Mouse (Mus musculus) spleen, adult 2 months (tissue): ENCODE measurements at regions not wholly inside any gene's neighbourhood (a gene's known extent, or its start where the extent isn't known, plus 50 kb on each side); places are given as distances from the start of the nearest gene placed in this dataset.

Source experiments
- DNase-seq, 2 experiments: peaks; one replicate each; pipeline versions ENCODE4 v3.0.0 to v3.0.0-alpha.2; 2012 to 2021; ENCODE audit warnings: low spot score in 2 of 2, low read depth in 1 of 2
- H3K27ac ChIP-seq: fragments of 200-500 bp; 2 replicates; pipeline ENCODE4 v1.5.1; 2012; ENCODE audit warnings: low read length, inconsistent platforms; ENCODE audit not compliant: insufficient read depth
- H3K27me3 ChIP-seq: fragments of 200-500 bp; 2 replicates; pipeline ENCODE4 v1.6.1; 2012; ENCODE audit warnings: mild to moderate bottlenecking, moderate library complexity, low read length, inconsistent platforms; ENCODE audit not compliant: control insufficient read depth, insufficient read depth
- H3K36me3 ChIP-seq: fragments of 200-500 bp; 2 replicates; pipeline ENCODE4 v1.6.1; 2012; ENCODE audit warnings: mild to moderate bottlenecking, low read length, inconsistent platforms; ENCODE audit not compliant: control insufficient read depth, insufficient read depth
- H3K4me1 ChIP-seq: fragments of 200-500 bp; 2 replicates; pipeline ENCODE4 v1.6.1; 2011; ENCODE audit warnings: inconsistent platforms; ENCODE audit not compliant: control insufficient read depth, insufficient read depth, insufficient read length
- H3K4me3 ChIP-seq: fragments of 200-500 bp; 2 replicates; pipeline ENCODE4 v1.5.1; 2011; ENCODE audit warnings: mild to moderate bottlenecking, inconsistent platforms; ENCODE audit not compliant: insufficient read depth, insufficient read length; ENCODE audit errors: extremely low read depth
- CTCF ChIP-seq: fragments of 200-500 bp; IDR thresholded peaks from 2 replicates; pipeline ENCODE4 v1.5.1; 2011; ENCODE audit warnings: mild to moderate bottlenecking, inconsistent platforms; ENCODE audit not compliant: insufficient read depth, insufficient read length, insufficient replicate concordance; ENCODE audit errors: extremely low read depth
- POLR2A ChIP-seq: fragments of 200-500 bp; IDR thresholded peaks from 2 replicates; pipeline ENCODE4 v1.6.1; 2011; ENCODE audit warnings: low read depth, low read length, inconsistent platforms
- WGBS: fragments of 180-500 bp; shearing (Covaris S2); methylation state at CpG from one replicate; pipeline ENCODE4 v1.1.7; 2018; 5-methylcytosine and 5-hydroxymethylcytosine counted together

DNA sequence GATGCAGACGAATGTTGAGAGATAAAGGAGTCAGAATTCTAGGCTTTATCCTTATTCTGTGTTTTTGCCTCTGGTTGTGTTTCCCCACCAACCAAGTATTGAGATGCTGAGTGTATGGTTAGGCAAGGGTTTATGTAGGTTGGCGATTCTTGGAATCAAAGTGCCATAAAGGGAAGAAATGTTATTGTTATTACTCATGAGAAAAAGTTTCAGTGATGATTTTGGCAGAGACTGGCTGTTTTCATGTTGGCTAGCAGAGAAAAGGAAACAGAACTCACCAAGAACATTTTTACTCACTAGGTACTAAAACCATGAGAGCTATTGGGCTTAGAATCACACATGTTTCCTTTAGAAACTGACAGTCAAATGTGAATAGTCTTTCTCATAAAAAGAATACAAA lies 202.9 kb downstream of the Fzd1 start:
- DNase-seq = no peak
- Histone ChIP-seq H3K27me3 (no peaks in the 10 kb centered on the region), H3K4me1 (no peaks in the 10 kb centered on the region), H3K36me3 (no peaks in the 10 kb centered on the region), H3K4me3 (no peak overlapping the region), H3K27ac (no peak overlapping the region)
- TF ChIP-seq CTCF (no peak), POLR2A (no peak)
- WGBS = 72% methylated on average over 2 of the region's 2 CpGs

DNA sequence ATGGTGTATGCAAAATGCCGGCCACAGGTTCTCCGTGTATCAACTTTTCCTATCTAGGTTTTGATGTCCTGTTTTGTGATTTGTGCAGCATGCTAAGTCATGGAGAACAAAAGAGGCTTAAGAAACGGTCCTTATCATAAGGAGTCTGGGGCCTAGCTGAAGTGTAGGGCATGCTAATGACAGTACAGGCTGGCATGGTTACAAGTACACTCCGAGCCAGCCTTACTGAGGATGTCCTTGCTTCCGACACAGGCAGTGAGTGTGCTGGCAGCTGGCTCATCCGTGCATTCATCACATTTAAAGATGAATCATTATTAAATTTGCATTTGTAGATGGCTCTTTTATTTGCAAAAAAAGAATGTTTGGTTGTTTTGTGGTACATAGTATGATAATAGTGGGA lies 219.3 kb downstream of the Fzd1 start:
- 82% methylated on average over 6 of the region's 6 CpGs for WGBS
- Histone ChIP-seq H3K36me3 (no peaks in the 10 kb centered on the region), H3K4me3 (no peak overlapping the region), H3K27me3 (no peaks in the 10 kb centered on the region), H3K4me1 (no peaks in the 10 kb centered on the region), H3K27ac (no peak overlapping the region)
- TF ChIP-seq CTCF (no peak), POLR2A (no peak)
- DNase-seq = no peak

DNA sequence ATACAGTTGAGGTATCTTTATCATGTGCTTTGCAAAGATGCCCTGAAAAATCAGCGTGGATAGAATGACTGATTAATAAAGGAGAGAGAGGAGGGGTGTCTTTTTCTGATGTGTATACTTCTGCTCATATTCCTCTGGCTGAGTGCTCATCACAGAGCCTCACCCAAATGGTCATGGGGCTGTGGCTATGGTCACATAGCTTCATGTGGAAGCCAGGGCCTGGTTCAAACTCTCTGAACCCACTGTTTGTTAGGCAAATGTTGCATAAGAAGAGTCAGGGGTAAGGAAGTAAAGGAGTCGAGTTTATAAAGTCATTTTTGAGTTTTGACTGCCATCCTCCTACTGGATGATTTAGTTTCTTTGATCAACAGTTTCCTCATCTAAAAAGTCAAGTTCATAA lies 221.0 kb downstream of the Fzd1 start:
- Histone ChIP-seq H3K27ac (no peak overlapping the region), H3K27me3 (no peaks in the 10 kb centered on the region), H3K36me3 (no peaks in the 10 kb centered on the region), H3K4me1 (no peaks in the 10 kb centered on the region), H3K4me3 (no peak overlapping the region)
- TF ChIP-seq POLR2A (no peak), CTCF (no peak)
- DNase-seq = no peak
- WGBS = 62% methylated on average over 2 of the region's 2 CpGs

DNA sequence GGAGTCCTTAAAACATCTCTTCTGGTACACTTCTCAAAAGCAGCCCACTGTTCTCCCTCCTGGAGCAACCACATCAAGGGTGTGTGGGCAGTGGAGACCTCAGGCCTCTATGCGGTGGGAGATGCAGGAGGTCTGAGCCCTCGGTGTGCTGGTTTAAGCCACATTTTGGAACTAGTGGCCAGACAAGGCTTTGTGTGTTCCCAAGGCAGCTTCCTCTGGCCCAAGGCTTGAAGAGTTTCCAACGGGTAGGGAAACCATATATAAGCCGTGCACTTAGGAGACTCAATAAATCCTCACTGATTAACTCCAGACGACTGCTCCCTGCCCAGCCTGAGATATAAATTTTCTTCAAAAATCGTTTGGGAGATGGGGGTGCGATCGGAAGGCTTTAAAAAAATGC lies 221.9 kb downstream of the Fzd1 start:
- Histone ChIP-seq H3K4me1 (no peaks in the 10 kb centered on the region), H3K36me3 (no peaks in the 10 kb centered on the region), H3K27ac (no peak overlapping the region), H3K27me3 (no peaks in the 10 kb centered on the region), H3K4me3 (no peak overlapping the region)
- TF ChIP-seq POLR2A (no peak), CTCF (no peak)
- 75% methylated on average over 8 of the region's 8 CpGs for WGBS
- DNase-seq = no peak

DNA sequence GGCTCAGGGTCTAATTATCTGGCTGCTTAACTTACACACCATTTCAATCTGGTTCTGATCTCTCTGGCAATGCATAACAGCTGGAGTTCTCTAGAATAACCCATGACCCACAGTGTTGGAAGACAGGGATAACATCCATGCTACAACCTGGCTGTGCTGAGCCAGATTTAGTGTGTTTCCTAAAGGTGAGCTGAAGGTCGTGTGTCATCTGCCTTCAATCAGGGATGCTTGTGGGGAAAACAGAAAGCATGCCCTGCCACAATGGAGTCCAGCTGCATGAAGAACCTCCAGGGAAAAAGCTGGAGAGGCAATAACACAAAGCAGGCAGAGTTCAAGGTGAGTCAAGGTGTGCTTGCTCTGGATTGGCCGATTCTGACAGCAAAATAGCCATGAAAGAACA lies 223.3 kb downstream of the Fzd1 start:
- Histone ChIP-seq H3K27ac (no peak overlapping the region), H3K36me3 (no peaks in the 10 kb centered on the region), H3K27me3 (no peaks in the 10 kb centered on the region), H3K4me3 (no peak overlapping the region), H3K4me1 (no peaks in the 10 kb centered on the region)
- whole genome bisulfite sequencing = 82% methylated on average over 2 of the region's 2 CpGs
- TF ChIP-seq POLR2A = no peak
- TF ChIP-seq CTCF = no peak
- no peak for DNase-seq

DNA sequence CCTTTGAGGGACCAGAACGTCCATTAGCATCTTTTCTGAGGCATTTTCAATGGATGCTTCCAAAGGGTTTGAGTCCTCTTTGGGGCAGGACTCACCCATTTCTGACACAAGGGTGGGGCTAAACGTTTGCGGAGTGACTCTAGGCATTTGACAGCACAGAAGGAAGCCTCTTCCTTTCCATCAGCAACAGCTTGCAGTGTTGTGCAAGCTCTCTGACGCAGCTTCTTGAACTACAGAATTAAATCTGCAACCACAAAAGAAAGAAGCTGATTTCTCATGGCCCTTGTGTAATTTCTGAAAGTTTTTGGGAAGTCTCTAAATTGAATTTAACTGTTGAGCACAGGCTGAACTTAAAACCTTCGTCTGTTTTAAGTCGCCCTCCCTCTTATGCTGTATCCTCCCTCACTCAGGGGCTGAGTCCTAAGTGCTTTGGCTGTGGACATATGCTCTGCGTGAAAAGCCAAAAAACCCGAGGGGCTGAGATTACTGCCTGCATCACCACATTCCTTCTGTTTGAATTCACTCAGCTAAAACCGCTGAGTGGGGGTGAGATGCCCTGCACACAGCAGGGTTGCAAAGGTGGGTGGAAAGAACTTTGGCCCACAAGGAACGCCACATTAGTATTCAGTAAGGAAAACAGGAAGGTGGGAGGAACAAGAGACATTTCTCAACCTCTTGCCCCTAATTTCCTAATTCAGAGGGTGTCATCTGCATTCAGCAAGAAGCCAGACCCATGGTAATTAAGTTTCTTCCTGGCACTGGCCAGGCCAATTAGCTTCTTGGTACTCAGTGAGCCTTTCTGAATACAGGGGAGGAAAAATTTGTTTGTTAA lies 227.4 kb downstream of the Fzd1 start:
- H3K27me3 ChIP-seq = no peaks in the 10 kb centered on the region
- H3K36me3 ChIP-seq = no peaks in the 10 kb centered on the region
- no peak for TF ChIP-seq CTCF
- TF ChIP-seq POLR2A = no peak
- H3K4me3 ChIP-seq = no peak overlapping the region
- 39% methylated on average over 10 of the region's 10 CpGs for WGBS
- no peaks in the 10 kb centered on the region for H3K4me1 ChIP-seq
- no peak for DNase-seq
- H3K27ac ChIP-seq = peak overlapping the region; percentile 55; the same call in 1 of the 2 replicates
